Mouse (Mus musculus) hindbrain, postnatal 0 days (tissue): Measurements from ENCODE around the gene Sorbs2. TPM values are rescaled to one million over a fixed set of nuclear protein-coding genes. Genes with fewer than 3 reads are reported as not detected.

ENCODE experiments used
- ATAC-seq: fragments of 200-750 bp; cut with Nextera tagmentation; 2 replicates; pipeline ENCODE4 v1.8.0; 2017; ENCODE audit warnings: mild to moderate bottlenecking, moderate TSS enrichment, moderate library complexity
- DNase-seq: peaks from one replicate; pipeline ENCODE4 v3.0.0-alpha.2; 2015; ENCODE audit warnings: low spot score
- H3K27ac ChIP-seq: fragments of 300-500 bp; sonication (generic); 2 replicates; pipeline ENCODE4 v1.5.1; 2014; ENCODE audit warnings: mild to moderate bottlenecking
- H3K27me3 ChIP-seq: fragments of 300-500 bp; sonication (generic); 2 replicates; pipeline ENCODE4 v1.6.1; 2014; ENCODE audit warnings: low read length, mixed read lengths; ENCODE audit not compliant: insufficient read depth
- H3K36me3 ChIP-seq: fragments of 300-500 bp; sonication (generic); 2 replicates; pipeline ENCODE4 v1.6.1; 2014; ENCODE audit warnings: low read length, mixed read lengths; ENCODE audit not compliant: insufficient read depth
- H3K4me1 ChIP-seq: fragments of 300-500 bp; sonication (generic); 2 replicates; pipeline ENCODE4 v1.6.1; 2014; ENCODE audit warnings: antibody characterized with exemption, low read length, mixed read lengths; ENCODE audit not compliant: insufficient read depth
- H3K4me2 ChIP-seq: fragments of 300-500 bp; sonication (generic); 2 replicates; pipeline ENCODE4 v1.6.1; 2014; ENCODE audit warnings: low read depth, mild to moderate bottlenecking, low read length, moderate library complexity, mixed read lengths
- H3K4me3 ChIP-seq: fragments of 300-500 bp; sonication (generic); 2 replicates; pipeline ENCODE4 v1.5.1; 2014; ENCODE audit warnings: low read length
- H3K9ac ChIP-seq: fragments of 300-500 bp; sonication (generic); replicated peaks from 2 replicates; pipeline ENCODE4 v1.6.1; 2014; ENCODE audit warnings: mild to moderate bottlenecking, low read length, moderate library complexity, mixed read lengths
- H3K9me3 ChIP-seq: fragments of 300-500 bp; sonication (generic); 2 replicates; pipeline ENCODE4 v1.6.1; 2016; ENCODE audit warnings: low read length, mixed read lengths
- CTCF ChIP-seq: IDR thresholded peaks from 2 replicates; pipeline ENCODE4 v1.5.1; 2016; ENCODE audit warnings: antibody characterized with exemption, control low read depth, low read depth
- WGBS: fragments of 180-500 bp; shearing (Covaris S2); extraction: QIAGEN DNeasy Blood & Tissue Kit; methylation state at CpG from one replicate; pipeline ENCODE4 v1.1.7; 2014; 5-methylcytosine and 5-hydroxymethylcytosine counted together
- polyA plus RNA-seq: library from polyadenylated mRNA; unstranded; fragments of >200 nt; fragmentation: Nextera tagmentation; extraction: Ambion mirVana; gene quantifications from 2 replicates; pipeline ENCODE4 v1.2.1, GENCODE M21; 2015
- total RNA-seq: library from RNA; depleted of rRNA; stranded (reverse); fragments of >200 nt; gene quantifications from 2 replicates; pipeline ENCODE4 v1.2.3, GENCODE M21; 2014

Gene Sorbs2
- total and polyA plus RNA-seq, 2 experiments from 2014 or later = 37.8 to 65.6 TPM

GRCm38 (mm10) chr8:45584390-45585052 is 76.9 kb downstream of the Sorbs2 start:
- no peaks in the 10 kb centered on the region for H3K9me3 ChIP-seq
- H3K27ac ChIP-seq = no peak overlapping the region
- no peak for TF ChIP-seq CTCF
- no peaks in the 10 kb centered on the region for H3K4me1 ChIP-seq
- ATAC-seq (no peak), DNase-seq (no peak)
- H3K4me3 ChIP-seq = no peak overlapping the region
- H3K4me2 ChIP-seq = no peak overlapping the region
- H3K9ac ChIP-seq = no peak overlapping the region
- H3K27me3 ChIP-seq = no peaks in the 10 kb centered on the region
- 93% methylated on average over 9 of the region's 9 CpGs for WGBS
- no peaks in the 10 kb centered on the region for H3K36me3 ChIP-seq

GRCm38 (mm10) chr8:45585158-45585557 is 77.6 kb downstream of the Sorbs2 start:
- Histone ChIP-seq H3K9me3 (no peaks in the 10 kb centered on the region), H3K36me3 (no peaks in the 10 kb centered on the region), H3K4me1 (no peaks in the 10 kb centered on the region), H3K27ac (no peak overlapping the region), H3K4me3 (no peak overlapping the region), H3K4me2 (no peak overlapping the region), H3K9ac (no peak overlapping the region), H3K27me3 (no peaks in the 10 kb centered on the region)
- ATAC-seq = no peak
- DNase-seq = no peak
- no peak for TF ChIP-seq CTCF
- 59% methylated on average over 4 of the region's 4 CpGs for WGBS

GRCm38 (mm10) chr8:45587011-45587410 is 79.4 kb downstream of the Sorbs2 start:
- no peak overlapping the region for H3K4me2 ChIP-seq

GRCm38 (mm10) chr8:45591888-45592287 is 84.3 kb downstream of the Sorbs2 start:
- H3K27me3 ChIP-seq = no peaks in the 10 kb centered on the region
- ATAC-seq (no peak), DNase-seq (peak; percentile 40)
- TF ChIP-seq CTCF = no peak
- no peak overlapping the region for H3K9ac ChIP-seq
- H3K36me3 ChIP-seq = no peaks in the 10 kb centered on the region
- no peaks in the 10 kb centered on the region for H3K4me1 ChIP-seq
- H3K9me3 ChIP-seq = no peaks in the 10 kb centered on the region
- 57% methylated on average over 4 of the region's 4 CpGs for WGBS
- H3K27ac ChIP-seq = no peak overlapping the region
- H3K4me3 ChIP-seq = no peak overlapping the region
- H3K4me2 ChIP-seq = no peak overlapping the region

More at GRCm38 (mm10) chr8:45587011-45587410, 79.4 kb downstream of the Sorbs2 start:
- Histone ChIP-seq H3K4me3 (no peak overlapping the region), H3K9me3 (no peaks in the 10 kb centered on the region), H3K27ac (no peak overlapping the region), H3K4me1 (no peaks in the 10 kb centered on the region), H3K36me3 (no peaks in the 10 kb centered on the region), H3K9ac (no peak overlapping the region), H3K27me3 (no peaks in the 10 kb centered on the region)
- ATAC-seq (0 out of 2 replicates have a peak, but pooled peaks have one; percentile 49), DNase-seq (no peak)
- WGBS = 88% methylated on average over 9 of the region's 9 CpGs
- no peak for TF ChIP-seq CTCF

- ATAC-seq (no peak), DNase-seq (no peak)
- WGBS = 86% methylated on average over 5 of the region's 5 CpGs
- no peaks in the 10 kb centered on the region for H3K9me3 ChIP-seq
- H3K4me3 ChIP-seq = no peak overlapping the region
- no peaks in the 10 kb centered on the region for H3K27me3 ChIP-seq
- no peak overlapping the region for H3K4me2 ChIP-seq
- H3K27ac ChIP-seq = no peak overlapping the region
- no peak overlapping the region for H3K9ac ChIP-seq
- TF ChIP-seq CTCF = no peak
- no peaks in the 10 kb centered on the region for H3K36me3 ChIP-seq
- no peaks in the 10 kb centered on the region for H3K4me1 ChIP-seq
Measured at GRCm38 (mm10) chr8:45593711-45594110, 86.1 kb downstream of the Sorbs2 start.

- no peaks in the 10 kb centered on the region for H3K36me3 ChIP-seq
- TF ChIP-seq CTCF = no peak
- H3K4me1 ChIP-seq = no peaks in the 10 kb centered on the region
- H3K9me3 ChIP-seq = no peaks in the 10 kb centered on the region
- H3K4me3 ChIP-seq = no peak overlapping the region
- no peaks in the 10 kb centered on the region for H3K27me3 ChIP-seq
- no peak overlapping the region for H3K4me2 ChIP-seq
- ATAC-seq = no peak
- H3K27ac ChIP-seq = no peak overlapping the region
- H3K9ac ChIP-seq = no peak overlapping the region
- 83% methylated on average over 1 of the region's 1 CpGs for WGBS
- no peak for DNase-seq
Measured at GRCm38 (mm10) chr8:45595983-45596382, 88.4 kb downstream of the Sorbs2 start.

GRCm38 (mm10) chr8:45596591-45596990 is 89.0 kb downstream of the Sorbs2 start:
- Histone ChIP-seq H3K4me1 (no peaks in the 10 kb centered on the region), H3K4me3 (no peak overlapping the region), H3K9me3 (no peaks in the 10 kb centered on the region), H3K36me3 (no peaks in the 10 kb centered on the region), H3K4me2 (no peak overlapping the region), H3K9ac (no peak overlapping the region), H3K27me3 (no peaks in the 10 kb centered on the region), H3K27ac (no peak overlapping the region)
- ATAC-seq = no peak
- TF ChIP-seq CTCF = no peak
- no peak for DNase-seq
- WGBS = 83% methylated on average over 2 of the region's 2 CpGs
